Mouse (Mus musculus) testis, adult 2 months (tissue): ENCODE measurements around the gene Gm17606. TPM values are rescaled to one million over a fixed set of nuclear protein-coding genes. Genes with fewer than 3 reads are reported as not detected.
A peak's percentile ranks its signal among the peaks of the same experiment; 100 is the strongest.
"Not testable (repeated sequence)": the region's sequence is repeated elsewhere in the genome, so short reads cannot be mapped to it uniquely, and the experiment has no call there.

Experiments used
- H3K27ac ChIP-seq: fragments of 200-500 bp; 2 replicates; pipeline ENCODE4 v1.5.1; 2012; ENCODE audit warnings: low read depth, low read length; ENCODE audit not compliant: control insufficient read depth, insufficient read depth
- H3K27me3 ChIP-seq: fragments of 200-500 bp; 2 replicates; pipeline ENCODE4 v1.6.1; 2012; ENCODE audit warnings: mild to moderate bottlenecking, low read length, moderate library complexity; ENCODE audit not compliant: control insufficient read depth, insufficient read depth
- H3K36me3 ChIP-seq: fragments of 200-500 bp; 2 replicates; pipeline ENCODE4 v1.6.1; 2012; ENCODE audit warnings: mild to moderate bottlenecking, low read length; ENCODE audit not compliant: control insufficient read depth, insufficient read depth
- H3K4me1 ChIP-seq: fragments of 200-500 bp; 2 replicates; pipeline ENCODE4 v1.6.1; 2012; ENCODE audit warnings: low read length; ENCODE audit not compliant: control insufficient read depth, insufficient read depth
- H3K4me3 ChIP-seq: fragments of 200-500 bp; 2 replicates; pipeline ENCODE4 v1.5.1; 2012; ENCODE audit warnings: low read depth, mild to moderate bottlenecking, low read length, moderate library complexity, mixed read lengths; ENCODE audit not compliant: control insufficient read depth
- CTCF ChIP-seq: fragments of 200-500 bp; IDR thresholded peaks from 2 replicates; pipeline ENCODE4 v1.5.1; 2012; ENCODE audit warnings: low read depth, mild to moderate bottlenecking, inconsistent platforms, low read length, moderate library complexity; ENCODE audit not compliant: control insufficient read depth, insufficient read depth, insufficient replicate concordance
- POLR2A ChIP-seq: fragments of 200-500 bp; IDR thresholded peaks from 2 replicates; pipeline ENCODE4 v1.6.1; 2012; ENCODE audit warnings: low read depth, mild to moderate bottlenecking, inconsistent platforms, low read length, moderate library complexity; ENCODE audit not compliant: control insufficient read depth
- polyA plus RNA-seq: library from polyadenylated mRNA; depleted of rRNA; stranded (reverse); fragments of >200 nt; gene quantifications from 2 replicates; pipeline ENCODE4 v1.2.3, GENCODE M21; 2012

Gene Gm17606
- polyA plus RNA-seq, 1 experiment = not detected

GRCm38 (mm10) chr14:54610648-54611047 lies 30.1 kb upstream of the Gm17606 start:
- Histone ChIP-seq H3K27ac (no peak overlapping the region), H3K4me1 (peaks cover 3% of the 10 kb centered on the region), H3K36me3 (no peaks in the 10 kb centered on the region), H3K4me3 (no peak overlapping the region), H3K27me3 (no peaks in the 10 kb centered on the region)
- TF ChIP-seq POLR2A (no peak), CTCF (no peak)

DNA sequence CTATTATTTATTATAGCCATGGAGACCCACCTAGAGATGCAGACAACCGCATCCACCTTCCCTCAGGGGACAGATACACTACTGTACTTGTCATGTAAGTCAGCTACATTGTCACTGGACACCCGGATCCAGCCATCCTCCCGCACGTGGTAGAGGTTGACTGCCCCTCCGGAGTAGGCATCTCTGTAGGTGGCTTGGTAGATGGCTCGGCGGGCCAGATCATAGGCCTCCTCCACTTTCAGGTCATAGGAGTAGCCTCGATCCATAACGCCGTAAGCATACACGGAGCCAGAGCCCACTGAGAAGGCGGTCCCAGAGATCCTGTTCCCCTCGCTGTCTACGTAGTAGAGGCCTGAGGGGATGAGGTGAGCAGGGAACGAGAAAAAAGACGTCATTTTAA lies 26.6 kb upstream of the Gm17606 start:
- H3K27me3 ChIP-seq, H3K4me1 ChIP-seq, H3K4me3 ChIP-seq, H3K27ac ChIP-seq, H3K36me3 ChIP-seq: not testable (repeated sequence)

- TF ChIP-seq CTCF (no peak), POLR2A (no peak)
- Histone ChIP-seq H3K4me3 (no peak overlapping the region), H3K27me3 (no peaks in the 10 kb centered on the region), H3K27ac (no peak overlapping the region), H3K4me1 (no peaks in the 10 kb centered on the region; the same call in none of the 2 replicates), H3K36me3 (no peaks in the 10 kb centered on the region; the same call in 1 of the 2 replicates)
Measured at GRCm38 (mm10) chr14:54616226-54616825, 24.4 kb upstream of the Gm17606 start.

DNA sequence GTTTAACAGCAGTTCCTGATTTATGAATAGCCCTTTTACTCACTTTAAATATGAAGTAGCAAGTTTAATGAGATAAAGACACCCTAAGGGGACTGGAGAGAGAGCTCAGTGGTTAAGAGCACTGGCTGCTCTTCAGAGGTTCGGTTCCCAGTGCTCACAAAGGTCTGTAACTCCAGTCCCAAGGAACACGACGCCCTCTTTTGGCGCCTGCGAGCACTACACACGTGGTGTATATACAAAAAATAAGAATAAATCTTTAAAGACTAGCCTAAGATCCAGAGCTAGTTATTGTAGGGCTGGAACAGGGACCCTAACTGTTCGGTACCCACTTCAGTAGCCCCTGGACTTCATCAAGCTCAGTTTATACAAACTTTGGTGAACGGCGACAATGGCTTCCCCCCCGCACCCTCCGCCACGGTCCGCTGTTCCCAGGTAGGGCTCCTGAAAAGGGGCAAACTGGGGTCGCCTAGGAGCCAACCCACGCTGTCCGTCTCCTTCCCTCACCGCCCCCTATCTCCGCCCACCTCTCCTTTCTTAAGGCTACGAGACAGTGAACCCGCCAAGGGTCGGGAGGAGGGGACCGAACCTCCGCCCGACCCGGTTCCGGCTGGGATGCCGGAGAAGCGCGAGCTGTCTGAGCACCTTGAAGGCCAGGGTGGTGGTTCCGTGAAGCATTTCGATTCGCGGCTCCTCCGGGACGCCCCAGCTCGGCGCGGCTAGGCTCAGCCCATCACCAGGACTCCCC lies 23.4 kb upstream of the Gm17606 start:
- Histone ChIP-seq H3K4me3 (peak overlapping the region; percentile 99), H3K27ac (peak overlapping the region; percentile 91), H3K4me1 (no peaks in the 10 kb centered on the region; the same call in none of the 2 replicates), H3K27me3 (no peaks in the 10 kb centered on the region), H3K36me3 (no peaks in the 10 kb centered on the region; the same call in 1 of the 2 replicates)
- TF ChIP-seq POLR2A (no peak; the same call in 1 of the 2 replicates), CTCF (no peak)

DNA sequence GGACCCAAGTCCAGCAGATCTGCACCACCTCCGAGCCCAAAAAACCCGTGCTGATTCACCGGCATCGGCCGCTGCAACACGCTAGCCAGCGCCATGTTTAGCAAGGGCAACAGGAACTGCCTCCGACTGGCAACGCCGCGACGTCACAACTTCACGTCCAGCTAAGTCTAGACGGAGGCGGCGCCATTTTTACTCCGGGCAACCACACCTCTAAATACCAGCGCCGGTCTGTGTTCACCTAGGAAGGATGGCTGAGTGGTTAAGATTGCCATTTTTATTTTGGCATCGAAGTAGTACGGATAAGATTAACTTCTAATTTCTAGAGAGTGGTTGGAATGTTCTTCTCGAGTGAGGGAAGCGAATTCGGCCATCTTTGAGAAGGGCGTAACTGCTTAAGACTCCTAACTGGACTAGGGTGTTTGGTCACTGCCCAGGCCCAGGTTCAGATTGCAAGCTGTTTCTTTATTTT lies 22.8 kb upstream of the Gm17606 start, which contains the start of gene Psmb5:
TSS of gene Psmb5 (minus strand) at position 126 of the 469 bp plus-strand sequence.
- TF ChIP-seq POLR2A (peak; percentile 81), CTCF (no peak)
- no peaks in the 10 kb centered on the region; the same call in 1 of the 2 replicates for H3K36me3 ChIP-seq
- no peaks in the 10 kb centered on the region; the same call in none of the 2 replicates for H3K4me1 ChIP-seq
- peak within 1 kb of the TSS; percentile 99 for H3K4me3 ChIP-seq
- no peaks in the 10 kb centered on the region for H3K27me3 ChIP-seq
- H3K27ac ChIP-seq = peak within 1 kb of the TSS; percentile 91

- no peak for TF ChIP-seq CTCF
- no peak for TF ChIP-seq POLR2A
- Histone ChIP-seq H3K36me3 (no peaks in the 10 kb centered on the region; the same call in 1 of the 2 replicates), H3K27me3 (no peaks in the 10 kb centered on the region), H3K27ac (no peak within 1 kb of the TSS), H3K4me3 (no peak within 1 kb of the TSS), H3K4me1 (no peaks in the 10 kb centered on the region; the same call in none of the 2 replicates)
Measured at GRCm38 (mm10) chr14:54621133-54621532, 19.6 kb upstream of the Gm17606 start, which contains the start of gene Psmb11. Gene Psmb11 (plus strand): TSS chr14:54621433.

- Histone ChIP-seq H3K36me3 (no peaks in the 10 kb centered on the region), H3K4me1 (no peaks in the 10 kb centered on the region; the same call in none of the 2 replicates), H3K27me3 (no peaks in the 10 kb centered on the region), H3K27ac (no peak overlapping the region), H3K4me3 (no peak overlapping the region)
- no peak for TF ChIP-seq CTCF
- TF ChIP-seq POLR2A = no peak
Measured at GRCm38 (mm10) chr14:54623334-54623733, 17.4 kb upstream of the Gm17606 start.

GRCm38 (mm10) chr14:54624976-54625375 lies 15.8 kb upstream of the Gm17606 start:
- TF ChIP-seq POLR2A = no peak
- no peak for TF ChIP-seq CTCF
- Histone ChIP-seq H3K27ac (no peak overlapping the region), H3K36me3 (no peaks in the 10 kb centered on the region), H3K4me3 (no peak overlapping the region), H3K4me1 (no peaks in the 10 kb centered on the region; the same call in 1 of the 2 replicates), H3K27me3 (no peaks in the 10 kb centered on the region)
